Mouse (Mus musculus) kidney, adult 2 months (tissue): Measurements from ENCODE around the gene Selenoh.

Experiments used
- CTCF ChIP-seq: fragments of 200-500 bp; conservative IDR thresholded peaks from 2 replicates; pipeline ENCODE4 v1.5.1; 2011; ENCODE audit warnings: low read depth, mild to moderate bottlenecking, control low read depth, low read length, moderate library complexity, mixed read lengths; ENCODE audit not compliant: insufficient read depth, insufficient read length
- POLR2A ChIP-seq: fragments of 200-500 bp; IDR thresholded peaks from one replicate; pipeline ENCODE4 v1.6.1; 2011; ENCODE audit warnings: low read depth, low read length, control low read depth

GRCm38 (mm10) chr2:84624201-84624600, 46.4 kb downstream of the Selenoh start:
- TF ChIP-seq CTCF (no peak), POLR2A (no peak)
